Mouse (Mus musculus) hindlimb bud, embryonic 11.5 days (tissue): ENCODE measurements around the gene Mcfd2.
A peak's percentile ranks its signal among the peaks of the same experiment; 100 is the strongest.
"Not testable (repeated sequence)": the region's sequence is repeated elsewhere in the genome, so short reads cannot be mapped to it uniquely, and the experiment has no call there.

ENCODE experiments used
- DNase-seq: peaks from one replicate; pipeline ENCODE4 v3.0.0-alpha.2; 2012; ENCODE audit warnings: low read depth, low spot score; ENCODE audit errors: extremely low spot score

The Mcfd2 gene

DNA sequence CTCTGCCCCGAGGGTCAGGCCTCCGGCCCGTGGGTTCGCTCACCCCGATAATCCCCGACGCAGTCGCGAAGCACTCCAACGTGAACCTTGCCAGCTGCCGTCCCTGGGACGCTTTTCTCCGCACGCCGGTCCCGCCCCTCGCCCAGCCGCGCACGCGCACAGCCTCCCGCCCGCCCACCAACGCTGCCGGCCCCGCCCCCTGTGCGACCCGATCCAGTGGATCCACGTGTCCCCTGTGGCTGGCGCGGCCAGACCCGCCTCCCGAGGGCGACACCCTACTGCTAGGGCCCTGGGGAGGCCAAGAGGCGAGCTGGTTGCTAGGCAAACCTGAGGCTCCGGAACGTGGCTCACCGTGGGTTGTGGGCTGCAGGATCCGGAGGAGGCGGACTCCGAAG is at the start of gene Mcfd2:
TSS of gene Mcfd2 (minus strand) at position 144 of the 395 bp plus-strand sequence.
- no peak for DNase-seq

DNA sequence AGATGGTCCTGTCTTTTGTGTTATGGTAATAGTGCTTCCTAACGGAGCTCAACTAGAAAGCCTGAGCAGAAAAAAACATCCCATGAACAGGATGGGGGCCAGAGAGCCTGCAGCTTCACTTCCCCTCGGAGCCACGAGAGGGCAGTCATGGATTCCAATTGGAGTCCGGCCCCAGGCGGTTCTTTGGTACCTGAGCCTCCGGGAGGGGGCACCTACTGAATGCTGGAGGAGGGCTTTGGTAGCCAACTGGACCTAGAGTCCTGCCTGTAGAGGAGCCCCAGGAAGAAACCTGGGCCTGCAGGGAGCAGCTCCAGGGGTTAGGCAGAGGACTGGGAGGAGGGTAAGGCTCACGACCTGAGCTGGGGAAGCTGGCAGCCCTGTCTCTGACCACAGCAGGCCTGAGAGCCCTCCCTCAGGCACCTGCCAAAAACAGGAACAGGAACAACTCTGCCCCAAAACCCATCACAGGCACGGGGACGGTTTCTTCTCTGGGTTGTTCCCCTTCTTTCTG is 49.3 kb upstream of the Mcfd2 start:
- DNase-seq, result peak; percentile 56

DNA sequence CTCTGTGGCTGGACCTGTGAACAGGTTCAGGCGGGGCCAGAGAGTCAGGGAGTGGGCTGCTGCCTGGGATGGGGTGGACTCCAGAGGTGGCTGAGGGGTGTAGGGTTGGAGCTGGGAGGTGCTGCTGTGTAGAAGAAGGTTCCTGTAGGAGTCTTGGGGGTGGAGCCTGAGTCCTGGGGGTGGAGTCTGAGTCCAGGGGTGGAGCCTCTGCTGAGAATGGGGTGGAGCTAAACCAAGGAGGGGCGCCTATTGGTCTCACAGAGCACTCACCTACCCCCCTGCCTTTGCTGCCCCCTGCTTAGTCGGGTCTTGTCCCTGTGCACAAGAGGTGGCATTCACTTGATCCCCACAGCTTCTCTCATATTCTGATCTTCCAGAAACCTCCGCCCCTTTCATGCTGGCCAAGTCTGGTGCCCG is 48.8 kb upstream of the Mcfd2 start:
- no peak for DNase-seq

DNA sequence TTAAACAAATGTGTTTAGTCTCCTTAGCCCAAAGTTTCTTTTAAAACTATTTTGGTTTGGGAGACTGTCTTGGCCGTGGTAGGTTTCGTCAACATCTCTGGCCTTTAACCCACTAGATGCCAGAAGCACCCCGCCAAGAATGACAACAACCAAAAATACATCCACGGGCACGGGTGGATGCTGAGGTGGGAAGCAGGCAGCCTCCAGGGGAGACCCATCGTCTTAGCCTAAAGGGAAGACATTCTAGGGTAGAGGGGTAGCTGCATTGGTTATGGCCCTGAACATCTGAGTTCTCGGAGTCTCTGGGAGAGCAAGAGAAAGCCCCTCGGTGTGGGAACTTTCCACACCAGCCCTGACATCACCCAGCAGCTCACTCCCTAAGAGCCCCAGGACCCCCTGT is 48.4 kb upstream of the Mcfd2 start:
- DNase-seq, result no peak

DNA sequence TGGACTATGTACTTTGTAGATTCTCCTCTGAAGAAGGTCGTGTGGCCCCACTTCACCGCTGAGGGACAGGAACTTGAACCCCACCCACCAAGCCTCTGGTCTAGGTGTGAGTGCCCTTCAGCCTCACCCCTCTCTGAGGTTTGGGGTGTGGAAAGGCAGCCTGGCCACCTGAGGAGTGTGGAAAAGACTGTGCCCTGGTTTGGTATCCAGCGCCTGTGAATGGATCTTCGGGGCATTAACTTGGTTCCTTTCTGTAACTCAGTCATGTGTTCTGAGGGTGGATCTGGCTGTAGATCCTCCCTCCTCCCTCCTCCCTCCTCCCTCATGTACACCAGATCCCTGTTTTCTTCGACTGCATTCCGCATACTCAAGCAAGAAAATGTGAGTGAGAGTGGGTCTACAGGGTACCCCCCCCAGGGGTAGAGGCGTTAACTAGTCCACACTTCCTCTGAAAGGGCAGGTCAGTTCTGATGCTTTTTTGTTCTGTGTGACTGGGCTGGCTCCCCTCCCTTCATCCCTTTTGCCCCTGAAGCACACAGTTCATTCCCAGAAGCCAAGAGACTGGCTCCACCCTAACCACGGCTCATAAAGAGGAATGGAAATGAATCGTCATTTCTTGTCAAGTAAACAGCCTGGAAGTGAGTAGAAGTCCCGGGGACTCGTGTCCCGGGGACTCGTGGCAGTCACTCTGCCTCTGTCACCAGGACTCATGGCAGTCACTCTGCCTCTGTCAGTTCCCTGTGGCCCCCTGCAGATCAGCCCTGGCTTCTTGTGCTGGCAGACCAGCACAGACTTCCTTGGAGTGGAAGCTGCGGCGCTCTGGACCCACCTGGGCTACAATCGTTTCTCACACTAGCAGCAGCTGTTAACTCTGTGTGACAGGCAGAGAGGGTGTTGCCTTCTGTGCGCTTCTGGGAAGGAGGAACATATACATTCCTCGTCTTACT is 47.5 kb upstream of the Mcfd2 start:
- DNase-seq, result no peak

DNA sequence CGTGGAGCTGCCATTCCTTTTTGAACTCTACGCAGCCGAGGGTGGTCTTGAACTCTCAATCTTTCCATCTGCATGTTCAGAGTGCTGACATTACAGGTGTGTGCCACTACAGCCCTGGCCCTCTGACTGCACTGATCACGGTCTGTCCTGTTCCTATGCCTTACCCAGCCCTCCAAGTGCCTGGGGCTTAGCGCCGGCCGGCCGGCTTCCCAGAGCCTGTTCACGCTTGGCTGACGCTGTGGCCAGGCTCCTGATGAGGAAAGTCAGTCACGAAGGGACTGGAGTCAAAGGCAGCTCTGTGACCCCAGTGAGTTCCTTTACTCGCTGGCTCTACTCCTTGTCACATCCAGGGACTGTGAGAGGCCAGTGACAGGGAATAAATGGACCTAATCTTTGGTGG is 46.6 kb upstream of the Mcfd2 start:
- no peak for DNase-seq

DNA sequence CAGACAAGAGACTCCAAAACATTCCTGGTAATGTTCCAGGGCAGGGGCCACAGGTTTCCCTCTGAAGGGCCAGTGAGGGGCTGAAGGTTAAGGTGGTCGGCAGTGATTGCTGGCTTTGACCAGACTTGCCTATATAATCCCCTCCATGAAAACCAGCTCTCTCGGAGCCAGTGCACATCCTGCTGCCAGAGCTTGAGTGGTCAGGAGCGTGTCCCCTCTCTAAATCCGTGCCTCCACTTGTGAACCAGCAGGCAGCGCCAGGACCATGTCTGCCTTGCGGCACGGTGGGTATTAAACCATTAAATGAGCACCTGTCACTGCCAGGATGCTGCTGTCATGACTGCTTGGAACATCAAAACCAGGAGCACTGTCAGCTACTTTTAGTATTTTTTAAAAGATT is 44.8 kb upstream of the Mcfd2 start:
- no peak for DNase-seq

DNA sequence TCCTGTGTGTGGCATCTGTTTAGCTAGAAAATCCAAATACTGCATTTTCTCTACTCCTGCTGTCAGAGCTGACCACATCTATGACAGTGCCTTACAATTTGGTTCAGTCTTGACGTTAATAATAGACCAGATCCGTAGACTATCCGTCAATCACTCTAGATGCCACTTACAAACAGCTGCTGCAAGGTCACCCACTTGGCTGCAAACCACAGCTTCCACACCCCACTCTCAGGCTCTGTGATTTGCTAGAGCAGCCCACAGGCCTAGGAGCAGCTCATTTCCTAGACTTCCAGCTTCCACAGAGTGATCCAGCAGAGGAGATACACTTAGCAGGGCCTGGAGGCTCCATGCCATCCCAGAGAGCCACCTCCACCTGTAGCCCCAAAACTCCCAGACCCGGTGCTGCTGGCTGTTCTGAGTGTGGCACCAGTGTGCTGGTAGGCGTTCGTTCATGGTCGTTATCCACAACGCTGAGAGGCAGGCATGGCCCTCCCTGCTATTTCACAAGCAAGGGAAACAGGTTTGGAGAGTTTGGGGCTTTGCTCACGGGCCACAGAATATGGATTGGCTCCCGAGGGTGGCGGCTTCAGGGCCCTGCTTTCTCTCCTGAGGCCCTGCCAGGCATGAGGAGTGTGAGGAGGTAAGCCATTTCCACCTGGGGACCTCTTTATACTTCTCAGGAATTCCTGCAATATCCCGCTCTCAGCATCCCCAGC is 43.5 kb upstream of the Mcfd2 start:
- no peak for DNase-seq

DNA sequence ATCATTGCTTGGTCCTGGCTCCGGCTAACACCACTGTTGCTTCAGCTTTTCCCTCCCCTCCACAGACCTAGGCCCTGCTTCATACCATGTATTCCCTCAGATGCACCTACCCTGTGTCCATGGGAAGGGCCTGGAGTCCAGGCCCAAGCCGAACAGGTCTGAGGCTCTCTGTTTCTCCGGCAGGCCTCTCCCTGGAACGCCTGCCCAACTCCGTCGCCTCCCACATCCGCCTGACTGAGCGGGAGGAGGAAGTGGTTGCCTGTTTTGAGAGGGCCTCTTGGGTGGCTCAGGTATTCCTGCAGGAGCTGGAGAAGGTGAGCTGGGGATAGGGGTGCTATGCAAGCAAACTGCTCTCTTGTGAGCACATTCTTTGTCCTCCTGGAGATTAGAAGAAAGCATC is 41.0 kb upstream of the Mcfd2 start:
- DNase-seq, result no peak

DNA sequence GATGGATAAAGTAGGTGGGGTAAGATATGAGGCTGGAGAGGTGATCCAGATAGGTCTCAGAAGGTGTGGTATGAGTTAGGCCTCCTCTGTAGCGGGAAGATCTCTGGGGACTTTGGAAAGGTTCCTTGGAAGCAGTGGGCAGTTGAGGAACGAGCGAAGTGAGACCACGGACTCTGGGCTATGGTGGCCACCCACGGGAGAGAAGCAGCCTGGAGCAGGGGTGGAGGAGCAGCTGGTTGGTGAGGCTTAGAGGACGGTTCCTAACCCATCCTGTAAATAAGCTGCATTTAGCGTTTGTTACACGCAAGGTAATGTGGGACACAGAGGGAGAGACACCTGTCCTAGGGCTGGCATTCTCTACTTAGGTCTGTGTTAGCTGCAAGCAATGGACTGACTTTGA is 39.3 kb upstream of the Mcfd2 start:
- DNase-seq, result no peak

DNA sequence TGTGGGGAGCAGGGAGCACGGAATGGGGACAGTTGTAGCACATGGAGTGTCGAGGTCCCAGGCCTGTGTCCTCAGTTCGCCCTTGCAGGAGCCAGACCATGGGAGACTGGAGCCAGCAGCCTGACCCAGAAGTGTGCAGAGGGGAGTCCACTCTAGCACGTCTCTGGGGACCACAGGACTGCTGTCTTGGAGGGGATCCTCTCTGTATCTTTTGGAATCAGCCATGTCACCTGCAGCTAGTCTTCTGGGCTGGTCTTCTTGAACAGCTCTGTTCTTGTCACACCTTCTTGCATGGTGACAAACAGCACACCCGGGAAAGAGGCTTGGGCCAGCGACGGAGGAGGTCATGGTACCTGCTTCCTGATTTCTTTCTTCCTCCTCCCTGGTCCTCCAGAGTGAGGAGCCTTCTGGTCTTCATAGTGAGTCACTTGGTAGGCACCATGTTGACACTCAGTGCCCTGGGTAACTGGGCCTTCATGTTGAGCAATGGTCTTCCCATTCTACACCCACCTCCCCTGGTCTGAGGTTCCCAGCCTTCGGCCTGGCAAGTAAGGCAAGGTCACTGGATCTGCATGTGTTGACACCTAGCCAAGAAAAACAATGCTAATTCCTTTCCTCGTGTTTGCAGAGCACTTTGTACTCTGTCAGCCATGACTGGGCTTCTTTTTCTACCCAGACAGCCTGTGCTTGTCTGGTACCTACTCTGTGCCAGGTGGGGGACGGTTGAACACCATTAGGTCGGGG is 38.6 kb upstream of the Mcfd2 start:
- no peak for DNase-seq

DNA sequence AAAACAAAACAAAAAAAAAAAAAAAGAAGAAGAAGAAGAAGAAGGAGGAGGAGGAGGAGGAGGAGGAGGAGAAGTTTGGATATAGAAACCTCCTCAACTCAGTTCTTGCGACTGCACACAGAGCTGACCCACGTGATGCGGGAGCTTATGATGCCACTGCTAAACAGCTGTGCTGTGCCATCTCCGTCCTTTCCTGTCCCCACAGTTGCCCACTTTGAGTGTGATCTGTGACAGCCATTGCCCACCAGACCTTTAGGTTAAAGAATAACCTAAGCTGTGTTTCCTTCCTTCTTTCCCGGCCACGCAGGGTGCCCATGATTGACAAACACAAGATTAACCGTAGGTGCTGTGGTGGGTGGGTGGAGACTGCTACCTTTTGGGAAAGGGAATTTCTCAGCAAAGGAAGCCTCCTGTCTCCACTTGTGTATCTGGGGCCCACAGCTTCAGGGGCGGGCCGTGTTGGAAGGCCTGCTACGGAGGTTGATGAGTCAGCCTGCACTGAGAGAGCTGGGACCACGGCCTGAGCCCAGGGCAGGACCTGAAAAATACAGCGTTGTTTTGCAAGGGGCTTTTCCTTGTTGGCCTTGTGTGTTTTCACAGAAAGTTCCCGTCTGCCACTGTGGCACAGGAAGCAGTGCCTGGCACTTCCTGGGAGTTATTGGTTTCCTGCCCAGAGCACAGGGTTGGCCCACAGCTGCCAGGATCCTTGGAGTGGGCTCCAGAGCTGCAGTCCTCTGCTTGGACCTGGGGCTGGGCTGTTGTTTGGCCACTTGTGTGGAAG is 36.5 kb upstream of the Mcfd2 start:
- DNase-seq, result no peak

DNA sequence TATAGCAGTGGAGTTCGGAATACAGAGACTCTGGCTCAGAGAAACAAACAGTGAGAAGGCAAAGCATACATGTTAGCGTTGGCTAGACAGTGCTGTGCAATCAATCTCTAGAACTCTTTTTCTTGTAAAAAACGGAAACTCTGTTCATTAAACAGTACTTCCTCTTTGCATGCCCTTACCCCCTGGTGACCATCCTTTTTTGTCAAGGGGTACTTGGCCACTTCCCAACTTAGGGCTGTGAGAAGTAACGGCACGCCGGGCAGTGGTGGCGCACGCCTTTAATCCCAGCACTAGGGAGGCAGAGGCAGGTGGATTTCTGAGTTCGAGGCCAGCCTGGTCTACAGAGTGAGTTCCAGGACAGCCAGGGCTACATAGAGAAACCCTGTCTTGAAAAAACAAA is 35.9 kb upstream of the Mcfd2 start:
- DNase-seq, result not testable (repeated sequence)

DNA sequence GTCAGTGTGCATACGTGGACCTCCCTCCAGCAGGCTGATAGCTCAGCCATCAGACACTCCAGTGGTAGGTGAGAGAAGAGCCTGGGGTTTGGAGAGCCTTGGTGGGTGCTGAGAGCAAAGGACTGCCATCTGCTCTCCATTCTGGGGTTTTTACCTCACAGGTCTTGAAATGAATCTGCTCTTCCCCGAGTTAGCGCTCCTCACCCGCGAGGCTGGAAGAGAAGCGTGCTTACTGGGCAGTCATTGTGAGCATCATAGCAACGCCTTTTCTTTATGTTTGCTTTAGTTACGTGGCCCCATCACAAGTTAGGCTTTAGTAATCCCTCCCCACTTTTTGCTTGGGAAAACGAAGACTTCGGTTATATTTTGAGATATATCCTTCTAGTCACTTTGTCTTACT is 34.6 kb upstream of the Mcfd2 start:
- DNase-seq, result no peak

DNA sequence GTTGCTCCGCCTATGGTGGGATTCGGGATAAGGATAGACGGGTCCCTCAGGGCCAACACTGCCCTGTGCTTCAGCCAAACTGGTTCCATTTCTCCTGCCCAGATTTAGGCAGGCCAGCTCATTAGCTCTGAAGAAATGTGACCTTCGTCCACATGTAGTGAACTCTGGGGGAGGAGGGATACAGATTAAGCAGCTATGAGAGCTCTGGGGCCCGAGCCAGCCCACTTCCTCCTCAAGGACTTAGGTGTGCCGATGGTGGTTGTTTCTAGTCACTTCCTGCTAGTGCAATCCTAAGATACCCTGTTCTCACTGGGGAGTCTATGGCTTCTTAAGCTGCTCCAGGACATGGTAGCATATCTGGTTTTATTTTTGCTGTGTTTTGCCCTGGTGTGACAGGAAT is 33.2 kb upstream of the Mcfd2 start:
- no peak for DNase-seq

DNA sequence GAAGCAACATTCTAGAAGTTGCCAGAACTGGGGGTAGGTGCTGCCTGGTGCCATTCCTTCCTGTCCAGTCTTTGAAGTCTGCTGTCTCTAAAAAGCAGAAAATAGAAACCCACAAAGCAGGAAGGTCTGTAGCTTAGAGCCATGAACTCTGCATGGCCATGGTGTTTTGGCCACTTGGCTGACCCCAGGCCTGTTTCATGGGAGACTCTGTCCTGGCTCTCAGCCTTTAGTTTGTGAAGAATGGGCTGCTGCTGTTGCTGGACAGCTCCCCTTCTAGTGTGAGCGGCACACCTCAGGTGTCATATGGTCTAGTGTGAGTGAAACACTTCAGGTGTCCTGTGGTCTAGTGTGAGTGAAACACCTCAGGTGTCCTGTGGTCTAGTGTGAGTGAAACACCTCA is 31.0 kb upstream of the Mcfd2 start:
- not testable (repeated sequence) for DNase-seq

DNA sequence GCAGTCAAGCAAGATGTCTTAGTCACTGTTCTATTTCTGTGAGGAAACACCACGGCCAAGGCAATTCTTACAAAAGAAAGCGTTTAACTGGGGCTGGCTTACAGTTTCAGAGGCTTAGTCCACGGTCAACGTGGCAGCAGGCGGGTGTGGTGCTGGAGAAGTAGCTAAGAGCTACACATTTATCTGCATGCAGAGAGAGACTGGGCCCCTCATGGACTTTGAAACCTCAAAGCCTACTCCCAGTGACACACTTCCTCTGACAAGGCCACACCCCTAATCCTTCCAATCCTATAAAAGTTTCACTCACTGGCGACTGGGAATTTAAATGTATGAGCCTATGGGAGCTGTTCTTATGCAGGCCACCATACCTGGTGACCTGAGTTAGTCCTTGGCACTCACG is 30.0 kb upstream of the Mcfd2 start:
- DNase-seq, result no peak

DNA sequence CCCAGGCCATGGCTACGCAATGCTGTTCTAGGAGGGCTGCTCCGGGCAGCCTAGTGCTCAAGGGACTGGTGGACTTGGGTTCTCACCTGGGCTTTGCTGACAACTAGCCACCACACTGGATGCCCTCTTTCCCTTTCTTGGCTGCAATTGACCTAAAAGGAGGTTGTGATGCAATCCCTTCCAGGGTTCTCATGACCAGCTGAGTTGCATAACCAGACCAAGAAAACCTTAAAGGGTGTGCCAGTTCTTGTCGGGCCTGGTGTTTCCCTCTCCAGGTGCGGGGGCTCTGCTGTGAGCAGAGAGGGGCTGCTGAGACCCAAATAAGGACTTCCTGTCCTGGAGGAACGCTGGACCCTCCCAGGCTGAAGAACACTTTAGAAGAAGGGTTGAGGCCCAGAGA is 27.4 kb upstream of the Mcfd2 start:
- DNase-seq, result no peak

DNA sequence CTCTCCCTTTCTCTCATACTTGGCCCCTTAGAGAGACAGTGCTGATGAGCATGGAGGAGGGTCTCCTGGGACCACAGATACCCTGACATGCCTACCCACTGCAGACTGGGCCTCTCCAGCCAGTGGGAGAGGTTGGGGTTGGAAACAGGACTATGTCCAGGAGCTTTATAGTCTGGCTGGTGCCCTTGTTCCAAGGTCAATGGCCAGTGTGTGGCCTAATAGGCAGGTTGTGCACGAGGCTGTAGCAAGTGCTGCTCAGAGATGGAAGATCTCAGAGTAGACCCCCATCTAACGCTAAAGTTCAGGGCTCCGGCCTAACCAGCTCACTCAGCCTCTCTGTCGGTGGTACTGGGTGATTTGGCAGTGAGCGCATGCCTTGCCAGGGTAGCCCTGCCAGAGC is 26.0 kb upstream of the Mcfd2 start:
- no peak for DNase-seq

DNA sequence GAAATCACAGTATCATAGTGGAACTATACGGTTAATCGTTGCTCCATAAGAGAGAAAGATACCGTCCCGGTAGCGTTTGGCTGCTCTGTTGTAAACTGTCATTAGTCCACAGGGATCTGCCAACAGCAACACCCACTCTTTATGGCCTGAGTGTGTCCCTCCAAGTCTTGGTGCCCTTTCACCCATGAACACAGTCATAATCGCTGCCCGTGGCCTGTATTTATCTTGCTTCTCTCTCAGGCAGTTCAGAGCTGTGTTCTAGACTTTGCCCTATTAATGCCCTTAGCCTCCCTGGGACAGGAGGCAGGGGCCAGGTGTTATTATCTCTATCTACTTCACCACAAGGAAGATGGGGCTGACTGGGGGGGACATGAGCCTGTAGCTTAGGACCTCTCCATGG is 25.3 kb upstream of the Mcfd2 start:
- no peak for DNase-seq

DNA sequence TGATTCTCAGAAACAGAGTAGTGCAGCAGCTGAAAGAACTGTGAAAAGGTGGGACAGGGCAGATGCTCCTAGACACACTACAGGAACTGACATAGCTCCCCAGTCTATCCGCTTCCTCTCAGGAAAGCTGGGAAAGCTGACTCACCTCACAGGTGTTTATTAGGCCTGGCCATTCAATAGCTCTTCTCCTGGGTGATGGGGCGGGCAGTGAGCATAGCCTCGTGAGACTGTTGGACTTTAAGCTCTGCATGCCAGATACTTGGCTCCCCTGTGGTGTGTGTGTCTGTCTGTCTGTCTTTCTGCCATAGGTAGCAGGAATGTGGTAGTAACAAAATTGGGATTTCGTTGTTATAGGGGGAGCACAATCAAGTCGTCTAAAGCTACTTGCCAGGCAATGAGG is 23.6 kb upstream of the Mcfd2 start:
- no peak for DNase-seq
